Mouse (Mus musculus): ENCODE measurements at regions not wholly inside any gene's neighbourhood (a gene's known extent, or its start where the extent isn't known, plus 50 kb on each side); places are given as distances from the start of the nearest gene placed in this dataset.

GRCm38 (mm10) chrX:166803246-166803645 lies 217.7 kb upstream of the Egfl6 start:
- TF ChIP-seq CTCF (IDR thresholded peaks at IDR 0.05; ENCODE audit: low read depth) (0 out of 2 replicates have a peak, but pooled peaks have one; percentile 7), EP300 (IDR thresholded peaks at IDR 0.05; ENCODE audit: low read depth) (no peak)

Data from heart, postnatal 0 days (tissue).